Mouse (Mus musculus) cerebellum, adult 18-20 months (tissue): ENCODE results near the gene 1700012B07Rik.
A peak's percentile ranks its signal among the peaks of the same experiment; 100 is the strongest.

Experiments used
- DNase-seq, 2 experiments: peaks; one replicate each; pipeline ENCODE4 v3.0.0; 2021

1700012B07Rik gene

GRCm38 (mm10) chr11:109845601-109846000 lies 17.8 kb upstream of the 1700012B07Rik start:
- DNase-seq, result no peak

DNA sequence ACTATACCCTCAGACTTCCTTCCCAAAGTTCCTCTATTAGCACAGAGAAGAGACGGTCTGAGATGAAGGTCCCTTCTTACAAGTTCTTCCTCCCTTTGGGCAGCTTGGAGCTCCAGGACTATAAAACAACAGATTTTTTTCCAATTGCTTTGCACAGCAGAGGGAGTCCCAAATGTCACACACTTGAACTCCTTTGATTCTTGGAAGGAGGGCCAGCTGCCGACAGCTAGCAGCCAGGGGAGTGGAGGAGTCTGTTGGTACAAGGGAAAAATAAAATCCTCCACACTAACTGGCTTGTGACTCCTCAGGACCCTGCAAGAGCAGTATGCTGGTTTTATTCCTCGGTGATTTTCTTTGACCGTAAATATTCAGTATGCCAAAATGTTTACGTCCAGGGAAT lies 16.6 kb upstream of the 1700012B07Rik start:
- no peak for DNase-seq

DNA sequence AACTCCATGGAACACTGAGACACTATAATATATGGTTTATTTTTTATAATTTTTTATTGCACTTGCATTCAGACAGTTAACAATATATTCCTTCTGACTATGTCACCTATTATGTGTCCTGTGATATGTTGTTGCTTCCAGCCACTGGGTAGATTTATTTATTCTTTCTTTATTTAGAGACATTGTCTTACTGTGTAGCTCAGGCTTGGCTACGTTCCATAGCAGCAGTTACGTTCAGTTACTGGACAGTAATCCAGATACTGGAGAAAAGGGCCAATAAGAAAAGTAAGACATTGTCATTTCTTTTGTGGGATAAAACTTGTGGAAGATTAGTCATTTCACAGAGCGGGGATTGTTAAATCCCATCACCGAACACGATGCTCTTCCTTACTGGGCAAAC lies 2.5 kb upstream of the 1700012B07Rik start:
- no peak for DNase-seq

GRCm38 (mm10) chr11:109822280-109822679 lies 5.6 kb downstream of the 1700012B07Rik start:
- no peak for DNase-seq

DNA sequence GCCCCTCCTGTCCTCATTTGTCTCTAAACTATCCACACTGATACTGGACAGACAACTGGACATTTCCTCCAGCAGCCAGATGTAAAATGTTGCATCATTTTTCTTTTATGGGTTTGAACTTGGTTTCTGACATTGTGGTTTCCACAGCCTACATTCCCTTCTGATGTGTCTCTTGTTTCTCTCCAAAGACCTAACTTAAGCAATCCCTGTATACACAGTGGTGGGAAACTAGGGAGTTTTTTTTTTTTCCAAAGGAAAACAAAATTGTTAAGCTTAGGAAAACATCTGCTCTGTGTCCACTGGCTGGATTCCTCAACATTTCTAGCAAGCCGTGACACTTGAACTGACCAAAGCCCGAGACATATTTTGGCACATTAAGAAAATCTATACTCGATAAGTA lies 10.4 kb downstream of the 1700012B07Rik start:
- DNase-seq, result no peak

GRCm38 (mm10) chr11:109816911-109817310 lies 10.9 kb downstream of the 1700012B07Rik start:
- no peak for DNase-seq

GRCm38 (mm10) chr11:109811721-109812120 lies 16.1 kb downstream of the 1700012B07Rik start:
- DNase-seq, result no peak

GRCm38 (mm10) chr11:109809175-109809855 lies 18.5 kb downstream of the 1700012B07Rik start:
- no peak for DNase-seq

- DNase-seq, result no peak
These were observed 26.3 kb downstream of the 1700012B07Rik start for GRCm38 (mm10) chr11:109801515-109801914.

GRCm38 (mm10) chr11:109797531-109797930 lies 30.3 kb downstream of the 1700012B07Rik start:
- no peak for DNase-seq

GRCm38 (mm10) chr11:109795536-109795935 lies 32.3 kb downstream of the 1700012B07Rik start:
- no peak for DNase-seq

DNA sequence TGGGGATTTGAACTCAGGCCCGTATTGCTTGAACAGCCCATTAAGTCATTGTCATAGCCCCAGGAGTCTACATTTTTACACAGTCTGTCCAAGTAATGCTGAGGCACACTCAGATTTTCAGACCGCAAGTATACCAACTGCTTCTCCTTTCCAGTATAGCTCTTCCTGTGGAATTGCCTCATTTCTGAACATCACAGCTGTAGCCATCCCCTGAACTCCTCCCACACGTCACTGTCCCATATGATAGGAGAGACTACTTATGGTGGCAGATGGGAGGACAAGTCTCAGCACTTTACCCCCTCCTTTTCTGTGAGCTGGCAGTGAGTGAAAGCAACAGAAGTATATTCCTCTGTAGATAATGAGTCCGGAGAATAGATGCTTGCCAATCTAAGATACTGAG lies 34.3 kb downstream of the 1700012B07Rik start:
- DNase-seq, result no peak

- no peak for DNase-seq
These were observed 35.3 kb downstream of the 1700012B07Rik start for GRCm38 (mm10) chr11:109792401-109792997.

- no peak for DNase-seq
These were observed 35.9 kb downstream of the 1700012B07Rik start for GRCm38 (mm10) chr11:109791965-109792364.

- DNase-seq, result no peak
These were observed 37.6 kb downstream of the 1700012B07Rik start for GRCm38 (mm10) chr11:109790221-109790620.

DNA sequence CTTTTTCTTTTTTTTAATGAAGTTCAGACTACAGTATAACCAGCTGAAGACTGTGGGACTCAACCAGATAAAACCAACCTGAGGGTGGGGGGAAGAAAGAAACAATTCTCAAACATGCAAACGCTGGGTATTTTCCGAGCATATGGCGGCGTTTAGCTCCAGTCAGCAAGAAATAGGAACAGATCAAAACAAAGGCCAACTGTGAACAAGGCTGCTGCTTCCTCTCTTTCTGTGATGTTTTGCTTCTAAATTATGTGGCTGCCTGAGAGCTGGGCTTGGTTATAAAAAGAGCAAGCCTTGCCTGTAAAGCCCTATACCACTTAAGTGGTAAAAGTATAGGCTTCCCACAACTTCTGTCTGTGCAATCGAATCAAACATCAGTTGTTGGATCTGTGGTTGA lies 42.5 kb downstream of the 1700012B07Rik start:
- DNase-seq, result no peak

DNA sequence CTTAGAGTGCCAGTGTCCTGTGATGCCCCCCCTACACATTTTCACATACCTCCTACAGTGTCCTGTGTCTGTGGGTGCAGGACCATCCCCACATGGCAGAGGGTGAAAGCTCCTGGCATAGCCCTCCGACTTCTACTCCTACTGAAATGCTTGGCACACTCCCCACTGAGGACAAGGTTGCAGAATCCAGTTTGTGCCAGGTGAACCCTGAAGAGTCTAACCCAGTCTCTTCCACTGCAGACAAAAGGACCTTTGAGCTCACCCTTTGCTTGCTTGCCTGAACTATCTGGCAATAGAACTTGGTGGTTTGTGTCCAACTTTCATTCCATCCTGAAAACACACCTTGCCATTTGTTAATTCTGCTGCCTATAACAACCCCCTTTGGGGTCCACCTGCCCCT lies 56.5 kb downstream of the 1700012B07Rik start:
- DNase-seq, result no peak

- no peak for DNase-seq
These were observed 57.7 kb downstream of the 1700012B07Rik start for GRCm38 (mm10) chr11:109770185-109770584.

- no peak for DNase-seq
These were observed 58.8 kb downstream of the 1700012B07Rik start for GRCm38 (mm10) chr11:109769091-109769490.

DNA sequence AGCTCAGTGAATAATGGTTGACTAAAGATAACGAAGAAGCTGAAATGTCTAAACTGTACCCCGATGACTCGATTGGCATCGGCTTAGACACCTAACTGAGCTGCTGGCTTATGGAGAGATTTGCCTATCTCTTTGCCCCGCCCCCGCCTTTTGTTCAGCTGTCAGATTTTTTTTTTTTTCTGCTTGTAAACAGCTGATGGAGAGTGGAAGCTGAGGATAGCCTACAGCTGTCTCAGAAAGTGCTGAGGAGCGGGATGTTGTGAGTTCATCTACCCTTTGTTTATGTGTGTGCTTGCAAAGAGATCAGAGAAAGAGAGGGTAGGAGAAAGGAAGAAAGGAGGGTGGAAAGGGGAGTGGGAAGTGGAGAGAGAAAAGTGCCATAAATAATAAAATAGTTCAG lies 67.8 kb downstream of the 1700012B07Rik start:
- no peak for DNase-seq

GRCm38 (mm10) chr11:109758616-109759215 lies 69.1 kb downstream of the 1700012B07Rik start:
- DNase-seq, result no peak

DNA sequence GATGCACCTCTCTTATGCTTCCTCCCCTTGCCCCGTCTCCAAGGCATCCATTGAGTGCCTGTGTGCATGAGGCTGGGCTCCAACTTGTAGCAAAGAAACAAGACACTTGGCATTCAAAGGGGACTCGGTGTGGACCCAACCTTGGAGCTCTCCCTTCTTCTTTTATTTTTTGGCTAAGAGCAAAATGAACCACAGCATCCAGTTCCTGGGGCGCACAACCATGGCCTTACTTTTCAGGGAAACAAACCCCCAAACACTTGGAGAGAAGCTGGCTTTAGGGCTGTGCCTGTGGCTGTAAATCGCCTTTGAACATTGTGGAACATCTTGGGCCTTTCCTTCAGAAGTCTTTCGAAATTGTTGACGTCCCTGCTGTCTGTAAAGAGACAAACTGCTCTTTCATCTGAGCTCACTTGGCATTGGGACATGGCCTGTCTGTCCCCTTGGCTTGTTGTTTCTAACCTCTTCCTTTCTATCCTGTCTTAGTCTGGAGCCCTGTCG lies 73.7 kb downstream of the 1700012B07Rik start:
- peak; percentile 4 to 28 for DNase-seq

DNA sequence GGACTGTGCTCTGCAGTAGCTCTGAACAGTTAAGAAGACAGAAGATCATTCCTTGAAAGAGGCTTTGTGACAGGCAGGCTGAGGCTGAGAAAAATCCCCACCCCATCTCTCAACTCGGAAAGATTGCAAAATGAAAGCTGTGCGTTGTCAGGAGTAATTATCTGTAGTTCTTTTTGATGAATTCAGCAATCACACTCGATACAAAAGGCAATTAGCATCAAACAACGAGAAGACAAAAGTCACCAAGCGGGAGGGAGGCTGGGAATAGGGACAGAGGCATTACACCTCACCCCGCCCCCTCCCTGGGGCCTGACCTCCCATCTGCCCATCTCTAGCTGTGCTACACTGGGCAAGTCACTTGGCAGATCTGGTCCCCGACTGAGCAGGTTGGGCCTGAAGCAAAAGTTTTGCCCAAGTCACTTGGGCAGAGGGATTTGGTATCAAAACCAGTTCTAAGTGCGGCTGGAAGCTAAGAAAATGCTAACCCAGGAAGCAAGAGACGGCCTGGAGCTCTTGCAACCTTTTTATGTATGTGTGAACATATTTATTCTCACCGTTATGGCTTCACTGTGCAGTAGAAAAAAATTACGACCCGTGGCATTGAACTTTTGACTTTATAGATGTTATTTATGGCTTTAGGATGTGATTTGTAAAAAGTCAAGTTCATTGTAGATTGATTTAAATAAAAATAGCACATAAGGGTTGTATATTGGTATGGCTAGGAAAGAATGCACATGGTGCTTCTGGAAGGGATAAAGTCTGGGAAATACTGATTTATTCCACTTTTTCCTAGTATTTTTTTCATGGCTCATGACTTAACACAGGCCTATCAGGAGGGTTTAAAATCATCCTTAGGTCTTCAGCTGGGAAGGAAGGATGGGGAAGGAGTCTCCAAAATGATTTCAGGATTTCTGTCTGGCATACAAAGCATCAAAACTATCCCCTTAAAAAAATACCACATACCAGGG lies 75.9 kb downstream of the 1700012B07Rik start:
- DNase-seq, result no peak
